Mouse (Mus musculus): ENCODE data around the gene Lrrtm3. TPM values are rescaled to one million over a fixed set of nuclear protein-coding genes. Genes with fewer than 3 reads are reported as not detected.

The Lrrtm3 gene
- polyA plus RNA-seq (2014; fragmentation: Nextera tagmentation; extraction: Ambion mirVana): 33.2 and 50.0 TPM in 2 replicates

DNA sequence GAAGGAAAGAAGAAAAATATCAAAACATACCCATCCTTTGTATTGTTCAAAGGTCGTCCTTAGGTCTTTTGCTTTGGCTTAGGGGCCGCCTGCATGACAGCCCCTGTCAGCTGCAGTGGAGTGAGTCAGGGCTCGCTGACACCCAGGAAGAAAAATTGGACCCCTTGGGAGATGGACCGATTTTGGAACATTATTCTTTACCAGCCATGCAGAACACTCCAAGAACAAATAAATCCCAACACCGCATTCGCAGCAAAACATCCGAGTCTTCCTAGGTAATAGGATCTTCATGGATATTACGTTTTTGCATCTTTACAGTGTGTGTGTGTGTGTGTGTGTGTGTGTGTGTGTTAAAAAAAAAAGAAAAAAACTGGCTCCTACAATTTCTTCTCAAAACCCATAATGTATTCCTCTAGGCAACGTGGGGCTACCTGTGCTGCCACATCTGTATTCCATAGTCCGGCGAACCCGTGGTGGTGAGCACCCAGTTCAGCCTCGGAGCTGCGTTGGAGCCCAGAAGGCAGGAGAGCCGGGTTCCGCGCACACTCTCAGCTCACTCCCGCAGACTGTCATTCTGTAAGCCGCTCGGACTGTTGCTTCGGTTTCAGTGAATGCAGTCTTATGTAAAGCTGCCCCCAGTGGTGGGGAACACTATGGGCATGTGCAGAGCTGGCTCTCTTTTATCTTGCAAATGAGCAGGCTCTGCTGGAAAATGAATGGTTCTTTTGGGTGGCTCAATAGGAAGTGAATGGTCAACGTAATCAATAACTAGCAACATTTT, at the start of gene Lrrtm3:
Gene Lrrtm3 (minus strand): TSS at position 598 of the 781 bp plus-strand sequence.
- H3K27me3 ChIP-seq (ENCODE audit: control insufficient read depth, insufficient read depth, low read length): peaks cover 2% of the 10 kb centered on the region; the same call in 1 of the 2 replicates
- H3K27ac ChIP-seq (ENCODE audit: low read depth, low read length): peak within 1 kb of the TSS; percentile 48
- peak; percentile 96 for ATAC-seq (ENCODE audit: low read depth)
- under 1% methylated on average over 22 of the region's 22 CpGs for WGBS
- 0 out of 2 replicates have a peak, but pooled peaks cover 3% of the 10 kb centered on the region for H3K4me1 ChIP-seq (ENCODE audit: control insufficient read depth, insufficient read depth, low read length)
- H3K4me2 ChIP-seq (ENCODE audit: low read depth, low read length): peak within 1 kb of the TSS; percentile 88
- peak within 1 kb of the TSS; percentile 49 for H3K4me3 ChIP-seq (ENCODE audit: low read depth, low read length)
- no peaks in the 10 kb centered on the region for H3K36me3 ChIP-seq (ENCODE audit: control insufficient read depth, insufficient read depth, low read length)
- no peaks in the 10 kb centered on the region for H3K9me3 ChIP-seq (ENCODE audit: control insufficient read depth, low read length)
- peak within 1 kb of the TSS; percentile 49 for H3K9ac ChIP-seq (replicated peaks; ENCODE audit: low read depth, low read length)

DNA sequence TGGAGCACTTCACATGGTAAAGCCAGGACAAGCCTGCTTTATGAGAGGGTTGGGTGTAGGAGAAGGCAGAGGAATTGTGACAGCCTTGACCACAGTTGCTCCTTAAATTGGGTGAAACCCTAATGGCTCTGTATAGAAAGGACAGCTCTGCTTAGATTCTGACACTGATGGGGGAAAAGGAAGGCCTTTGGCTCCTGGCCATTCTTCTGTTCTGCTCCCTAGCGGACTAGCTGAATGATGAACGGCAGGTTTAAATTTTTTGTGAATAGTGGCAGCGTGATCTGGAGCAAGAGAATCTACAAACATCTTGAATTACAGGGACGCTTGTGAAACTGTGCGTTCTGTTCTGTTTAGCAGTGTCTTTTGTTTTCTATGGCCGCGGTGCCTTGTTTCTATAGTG, 45.4 kb upstream of the Lrrtm3 start:
- ATAC-seq (ENCODE audit: low read depth): no peak
- no peak overlapping the region for H3K4me3 ChIP-seq (ENCODE audit: low read depth, low read length)
- no peak overlapping the region for H3K27ac ChIP-seq (ENCODE audit: low read depth, low read length)
- H3K9ac ChIP-seq (replicated peaks; ENCODE audit: low read depth, low read length): no peak overlapping the region
- H3K4me1 ChIP-seq (ENCODE audit: control insufficient read depth, insufficient read depth, low read length): no peaks in the 10 kb centered on the region
- H3K9me3 ChIP-seq (ENCODE audit: control insufficient read depth, low read length): no peaks in the 10 kb centered on the region
- WGBS: 13% methylated on average over 7 of the region's 7 CpGs
- H3K27me3 ChIP-seq (ENCODE audit: control insufficient read depth, insufficient read depth, low read length): no peaks in the 10 kb centered on the region
- no peak overlapping the region for H3K4me2 ChIP-seq (ENCODE audit: low read depth, low read length)
- H3K36me3 ChIP-seq (ENCODE audit: control insufficient read depth, insufficient read depth, low read length): no peaks in the 10 kb centered on the region

GRCm38 (mm10) chr10:64133461-64133860, 43.4 kb upstream of the Lrrtm3 start:
- Histone ChIP-seq H3K9ac (replicated peaks; ENCODE audit: low read depth, low read length) (no peak overlapping the region), H3K36me3 (ENCODE audit: control insufficient read depth, insufficient read depth, low read length) (no peaks in the 10 kb centered on the region), H3K4me3 (ENCODE audit: low read depth, low read length) (no peak overlapping the region), H3K9me3 (ENCODE audit: control insufficient read depth, low read length) (no peaks in the 10 kb centered on the region), H3K4me2 (ENCODE audit: low read depth, low read length) (no peak overlapping the region), H3K4me1 (ENCODE audit: control insufficient read depth, insufficient read depth, low read length) (no peaks in the 10 kb centered on the region), H3K27ac (ENCODE audit: low read depth, low read length) (no peak overlapping the region), H3K27me3 (ENCODE audit: control insufficient read depth, insufficient read depth, low read length) (no peaks in the 10 kb centered on the region)
- no peak for ATAC-seq (ENCODE audit: low read depth)
- WGBS: 77% methylated on average over 3 of the region's 3 CpGs

DNA sequence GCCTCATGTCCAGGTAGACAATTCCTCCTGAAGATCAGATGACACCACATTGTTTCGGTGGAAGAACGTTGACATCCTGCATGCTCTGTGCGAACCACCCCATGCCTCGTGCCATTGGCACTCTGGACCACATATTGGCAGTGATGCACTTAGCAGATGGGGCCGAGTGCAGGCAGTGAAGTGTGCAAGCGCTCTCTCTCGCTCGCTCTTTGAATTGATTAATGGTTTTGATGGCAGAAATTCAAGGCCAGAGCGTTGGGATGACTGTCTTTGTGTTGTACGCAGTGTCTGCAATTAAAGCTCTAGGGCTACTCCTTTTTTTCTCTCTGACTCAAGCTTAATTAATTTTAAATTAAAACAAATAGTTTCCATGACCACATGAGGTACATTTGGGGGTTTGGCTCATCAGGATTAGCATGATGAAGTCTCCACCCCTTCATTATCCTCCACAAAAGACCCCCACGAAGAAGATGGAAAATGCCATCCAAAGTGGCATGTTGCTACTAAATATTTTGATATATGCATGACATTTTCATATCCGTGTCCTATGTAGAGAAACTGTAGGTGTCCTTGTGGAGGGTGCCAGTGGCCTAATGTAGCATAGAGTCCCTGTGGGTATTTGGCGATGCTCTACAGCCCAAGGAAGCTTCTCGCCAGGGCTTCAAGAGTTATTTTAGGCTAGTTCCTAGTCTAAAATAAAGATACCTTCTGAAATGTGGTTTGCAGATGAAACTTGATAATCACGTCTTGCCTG, 40.5 kb upstream of the Lrrtm3 start:
- WGBS: 50% methylated on average over 15 of the region's 15 CpGs
- H3K4me2 ChIP-seq (ENCODE audit: low read depth, low read length): no peak overlapping the region
- H3K27ac ChIP-seq (ENCODE audit: low read depth, low read length): no peak overlapping the region
- no peaks in the 10 kb centered on the region for H3K9me3 ChIP-seq (ENCODE audit: control insufficient read depth, low read length)
- H3K36me3 ChIP-seq (ENCODE audit: control insufficient read depth, insufficient read depth, low read length): no peaks in the 10 kb centered on the region
- no peak overlapping the region for H3K4me3 ChIP-seq (ENCODE audit: low read depth, low read length)
- no peak overlapping the region for H3K9ac ChIP-seq (replicated peaks; ENCODE audit: low read depth, low read length)
- peak; percentile 83 for ATAC-seq (ENCODE audit: low read depth)
- H3K4me1 ChIP-seq (ENCODE audit: control insufficient read depth, insufficient read depth, low read length): no peaks in the 10 kb centered on the region
- H3K27me3 ChIP-seq (ENCODE audit: control insufficient read depth, insufficient read depth, low read length): no peaks in the 10 kb centered on the region

DNA sequence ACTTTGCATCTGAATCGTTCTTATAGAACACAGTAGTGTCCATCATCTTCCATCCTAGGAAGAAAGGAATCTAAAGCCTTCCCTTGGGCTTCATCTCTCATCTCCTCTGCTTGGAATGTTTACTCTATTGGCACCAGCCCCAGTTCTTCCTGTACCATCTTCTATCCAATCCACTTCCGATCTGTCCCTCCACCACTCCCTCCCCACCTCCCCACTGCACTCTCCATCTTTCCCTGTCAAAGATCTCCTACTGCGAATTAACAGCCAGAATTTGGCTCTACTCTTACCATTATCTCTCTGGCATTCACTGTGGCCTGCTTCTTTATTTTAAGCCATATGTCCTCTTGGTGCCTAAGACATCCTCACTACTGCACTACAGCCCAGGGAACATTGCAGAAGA, 28.8 kb upstream of the Lrrtm3 start:
- WGBS: 80% methylated on average over 3 of the region's 3 CpGs

GRCm38 (mm10) chr10:64115246-64115645, 25.2 kb upstream of the Lrrtm3 start:
- no peaks in the 10 kb centered on the region for H3K4me1 ChIP-seq (ENCODE audit: control insufficient read depth, insufficient read depth, low read length)
- no peaks in the 10 kb centered on the region for H3K36me3 ChIP-seq (ENCODE audit: control insufficient read depth, insufficient read depth, low read length)
- H3K9me3 ChIP-seq (ENCODE audit: control insufficient read depth, low read length): no peaks in the 10 kb centered on the region
- no peak overlapping the region for H3K4me3 ChIP-seq (ENCODE audit: low read depth, low read length)
- no peak for ATAC-seq (ENCODE audit: low read depth)
- H3K4me2 ChIP-seq (ENCODE audit: low read depth, low read length): no peak overlapping the region
- WGBS: 93% methylated on average over 11 of the region's 11 CpGs
- no peak overlapping the region for H3K9ac ChIP-seq (replicated peaks; ENCODE audit: low read depth, low read length)
- H3K27me3 ChIP-seq (ENCODE audit: control insufficient read depth, insufficient read depth, low read length): no peaks in the 10 kb centered on the region
- no peak overlapping the region for H3K27ac ChIP-seq (ENCODE audit: low read depth, low read length)

More for the DNA sequence above, 28.8 kb upstream of the Lrrtm3 start:
- H3K4me1 ChIP-seq (ENCODE audit: control insufficient read depth, insufficient read depth, low read length): no peaks in the 10 kb centered on the region
- H3K27me3 ChIP-seq (ENCODE audit: control insufficient read depth, insufficient read depth, low read length): no peaks in the 10 kb centered on the region
- no peak overlapping the region for H3K27ac ChIP-seq (ENCODE audit: low read depth, low read length)
- ATAC-seq (ENCODE audit: low read depth): no peak
- H3K4me2 ChIP-seq (ENCODE audit: low read depth, low read length): no peak overlapping the region
- H3K36me3 ChIP-seq (ENCODE audit: control insufficient read depth, insufficient read depth, low read length): no peaks in the 10 kb centered on the region
- no peak overlapping the region for H3K4me3 ChIP-seq (ENCODE audit: low read depth, low read length)
- H3K9me3 ChIP-seq (ENCODE audit: control insufficient read depth, low read length): no peaks in the 10 kb centered on the region
- no peak overlapping the region for H3K9ac ChIP-seq (replicated peaks; ENCODE audit: low read depth, low read length)

GRCm38 (mm10) chr10:64096532-64096931, 6.5 kb upstream of the Lrrtm3 start:
- no peak for ATAC-seq (ENCODE audit: low read depth)
- Histone ChIP-seq H3K9ac (replicated peaks; ENCODE audit: low read depth, low read length) (no peak overlapping the region), H3K4me2 (ENCODE audit: low read depth, low read length) (no peak overlapping the region), H3K36me3 (ENCODE audit: control insufficient read depth, insufficient read depth, low read length) (no peaks in the 10 kb centered on the region), H3K27me3 (ENCODE audit: control insufficient read depth, insufficient read depth, low read length) (no peaks in the 10 kb centered on the region), H3K4me1 (ENCODE audit: control insufficient read depth, insufficient read depth, low read length) (no peaks in the 10 kb centered on the region), H3K4me3 (ENCODE audit: low read depth, low read length) (no peak overlapping the region), H3K9me3 (ENCODE audit: control insufficient read depth, low read length) (no peaks in the 10 kb centered on the region), H3K27ac (ENCODE audit: low read depth, low read length) (no peak overlapping the region)
- WGBS: 97% methylated on average over 1 of the region's 1 CpGs

DNA sequence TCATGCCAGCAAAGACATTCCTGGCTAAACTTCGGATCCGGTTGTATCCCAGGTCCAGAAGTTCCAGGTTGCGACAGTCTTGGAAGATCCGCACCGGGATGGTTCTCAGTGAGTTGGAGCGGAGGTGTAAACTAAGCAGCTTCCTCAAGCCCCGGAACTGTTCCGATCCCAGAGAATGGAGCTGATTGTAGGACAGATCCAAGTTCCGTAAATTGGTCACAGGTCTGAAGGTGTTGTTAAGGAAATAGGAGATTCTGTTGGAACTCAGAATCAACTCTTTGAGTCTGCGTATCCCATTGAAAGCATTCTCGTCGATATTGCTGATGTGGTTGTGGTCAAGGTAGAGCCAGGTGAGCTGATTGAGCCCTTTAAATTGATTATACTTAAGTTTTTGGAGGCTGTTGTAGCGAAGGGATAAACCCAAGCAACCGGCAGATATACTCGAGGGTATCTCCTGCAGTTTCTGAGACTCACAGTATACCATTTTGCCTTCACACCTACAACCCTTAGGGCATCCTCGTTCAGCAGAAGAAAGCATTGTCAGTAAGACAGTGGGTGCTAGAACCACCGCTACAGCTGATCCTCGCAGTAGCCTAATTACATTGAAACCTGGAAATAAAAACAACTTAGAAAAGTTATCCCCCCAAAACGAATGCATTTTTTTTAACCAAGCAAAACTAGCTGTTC, 1.2 kb downstream of the Lrrtm3 start:
- Histone ChIP-seq H3K27ac (ENCODE audit: low read depth, low read length) (no peak overlapping the region), H3K36me3 (ENCODE audit: control insufficient read depth, insufficient read depth, low read length) (no peaks in the 10 kb centered on the region), H3K4me3 (ENCODE audit: low read depth, low read length) (peak overlapping the region; percentile 49), H3K27me3 (ENCODE audit: control insufficient read depth, insufficient read depth, low read length) (peaks cover 2% of the 10 kb centered on the region; the same call in 1 of the 2 replicates), H3K4me2 (ENCODE audit: low read depth, low read length) (peak overlapping the region; percentile 88), H3K9ac (replicated peaks; ENCODE audit: low read depth, low read length) (peak overlapping the region; percentile 76; the same call in 1 of the 2 replicates), H3K4me1 (ENCODE audit: control insufficient read depth, insufficient read depth, low read length) (peaks cover 4% of the 10 kb centered on the region; the same call in 1 of the 2 replicates), H3K9me3 (ENCODE audit: control insufficient read depth, low read length) (no peaks in the 10 kb centered on the region)
- 24% methylated on average over 19 of the region's 19 CpGs for WGBS
- no peak for ATAC-seq (ENCODE audit: low read depth)

Data from neural tube, embryonic 14.5 days (tissue).